Comparison of ENCODE assay signal across 8 mouse cellular contexts in genomic region chr2:4918860-4919739, GRCm38 (mm10). TPM values are rescaled to one million over a fixed set of nuclear protein-coding genes. Genes with fewer than 3 reads are reported as not detected.
DNase-seq lines count a peak whose midpoint lies in the region; ATAC-seq lines count a peak whose summit lies in the region.

Phyh (plus strand) TSS chr2:4919019.

- ATAC-seq in megakaryocyte, adult 5-6 weeks (ENCODE audit: poor library complexity, severe bottlenecking) = peak; percentile 86

- intact Hi-C loops in gastrocnemius, postnatal 14 days (cut with DNase I; ENCODE audit: low total_unique reads) = loop anchor here (5.0 kb wide), 1 partner anchor 108 kb away; no protein-coding TSS in a partner anchor

- DNase-seq in adrenal gland, adult (ENCODE audit: inconsistent age in 2 of 2, low spot score in 1 of 2) = peak; percentile 95 to 98
- peak; percentile 91 for DNase-seq in embryo, embryonic 10.5 days (ENCODE audit: low spot score)
- peak; percentile 89 for DNase-seq in gastrocnemius, postnatal 14 days
- peak; percentile 90 for DNase-seq in induced T-regulatory cell, adult 2 months (ENCODE audit: low read depth)
- peak; percentile 69 to 82 for DNase-seq in left cerebral cortex, adult 8-10 months (ENCODE audit: low spot score in 2 of 2)
- DNase-seq in right cerebral cortex, adult 18-20 months = peak; percentile 90
- peak; percentile 79 for DNase-seq in urinary bladder, adult 2 months (ENCODE audit: low spot score)

RNA-seq across cellular contexts. Expression of gene Phyh, which starts in this region (rescaled TPM):
- total RNA-seq in gastrocnemius, postnatal 14 days (2021) = 100 to 1,000 TPM in 1 of 2 experiments, 10 to 100 TPM in 1; 85.1 to 132 TPM
- total RNA-seq in left cerebral cortex, adult 8-10 months (2022) = 100 to 1,000 TPM in 3 of 4 experiments, 10 to 100 TPM in 1; 98.6 to 130 (median 108) TPM
- total RNA-seq in megakaryocyte, adult 5-6 weeks (2015) = 94.4 and 104 TPM in 2 replicates
- total RNA-seq in megakaryocyte, adult 5-6 weeks (2017) = 48.1 and 59.6 TPM in 2 replicates
- polyA plus RNA-seq in urinary bladder, adult 2 months (2012; rRNA removed) = 117 and 121 TPM in 2 replicates

Comparison
In these comparisons a context has a peak if more than half of its experiments do, and no peak if none do; other contexts are left out.
1. Peak in every context shown above with its lines: DNase-seq and ATAC-seq.